Mouse (Mus musculus) E14TG2a.4 (cell line): Measurements from ENCODE around the gene Zic4.

Source experiments
- CTCF ChIP-seq: conservative IDR thresholded peaks from 2 replicates; pipeline ENCODE4 v1.5.1; 2014; ENCODE audit warnings: low read length
- NANOG ChIP-seq: IDR thresholded peaks from 2 replicates; pipeline ENCODE4 v1.6.1; 2014; ENCODE audit warnings: borderline replicate concordance, low read length, mixed read lengths
- POU5F1 ChIP-seq: IDR thresholded peaks from 2 replicates; pipeline ENCODE4 v1.6.1; 2014; ENCODE audit warnings: low read length, borderline replicate concordance

- no peak for TF ChIP-seq CTCF
- no peak for TF ChIP-seq NANOG
- no peak for TF ChIP-seq POU5F1
These were observed 42.9 kb downstream of the Zic4 start for GRCm38 (mm10) chr9:91404905-91405752.
